Mouse (Mus musculus) stomach, embryonic 15.5 days (tissue): ENCODE data around the gene Aldh3b1. TPM values are rescaled to one million over a fixed set of nuclear protein-coding genes. Genes with fewer than 3 reads are reported as not detected.
"Not testable (repeated sequence)": the region's sequence is repeated elsewhere in the genome, so short reads cannot be mapped to it uniquely, and the experiment has no call there.

Source experiments
- ATAC-seq: fragments of 200-750 bp; cut with Nextera tagmentation; 2 replicates; pipeline ENCODE4 v1.8.0; 2017; ENCODE audit warnings: low read depth, moderate number of reproducible peaks, moderate TSS enrichment; ENCODE audit not compliant: insufficient read depth, low FRiP score
- H3K27ac ChIP-seq: fragments of 300-500 bp; sonication (generic); 2 replicates; pipeline ENCODE4 v1.5.1; 2015; ENCODE audit warnings: mild to moderate bottlenecking, inconsistent platforms
- H3K27me3 ChIP-seq: fragments of 300-500 bp; sonication (generic); replicated peaks from 2 replicates; pipeline ENCODE4 v1.6.1; 2015; ENCODE audit warnings: inconsistent platforms
- H3K36me3 ChIP-seq: fragments of 300-500 bp; sonication (generic); 2 replicates; pipeline ENCODE4 v1.6.1; 2015; ENCODE audit warnings: inconsistent platforms
- H3K4me1 ChIP-seq: fragments of 300-500 bp; sonication (generic); 2 replicates; pipeline ENCODE4 v1.6.1; 2015; ENCODE audit warnings: inconsistent platforms
- H3K4me2 ChIP-seq: fragments of 300-500 bp; sonication (generic); 2 replicates; pipeline ENCODE4 v1.6.1; 2015; ENCODE audit warnings: mild to moderate bottlenecking, inconsistent platforms
- H3K4me3 ChIP-seq: fragments of 300-500 bp; sonication (generic); replicated peaks from 2 replicates; pipeline ENCODE4 v1.5.1; 2015; ENCODE audit warnings: inconsistent platforms
- H3K9ac ChIP-seq: fragments of 300-500 bp; sonication (generic); 2 replicates; pipeline ENCODE4 v1.6.1; 2015; ENCODE audit warnings: inconsistent platforms
- H3K9me3 ChIP-seq: fragments of 300-500 bp; sonication (generic); 2 replicates; pipeline ENCODE4 v1.6.1; 2016; ENCODE audit warnings: inconsistent platforms
- WGBS: fragments of 180-500 bp; shearing (Covaris S2); methylation state at CpG from one replicate; pipeline ENCODE4 v1.1.7; 2015; 5-methylcytosine and 5-hydroxymethylcytosine counted together
- polyA plus RNA-seq: library from polyadenylated mRNA; unstranded; fragments of >200 nt; fragmentation: Nextera tagmentation; extraction: Ambion mirVana; gene quantifications from 2 replicates; pipeline ENCODE4 v1.2.1, GENCODE M21; 2015

The Aldh3b1 gene
- polyA plus RNA-seq, 1 experiment from 2014 or later = 3.6 TPM

- H3K4me3 ChIP-seq, H3K27ac ChIP-seq, H3K9me3 ChIP-seq, H3K4me1 ChIP-seq, H3K36me3 ChIP-seq, H3K27me3 ChIP-seq, H3K4me2 ChIP-seq, ATAC-seq, H3K9ac ChIP-seq: not testable (repeated sequence)
- WGBS = 81% methylated on average over 5 of the region's 5 CpGs
These were observed 27.9 kb upstream of the Aldh3b1 start for GRCm38 (mm10) chr19:3957296-3958036.

GRCm38 (mm10) chr19:3955804-3956203, 26.2 kb upstream of the Aldh3b1 start:
- 40% methylated on average over 4 of the region's 4 CpGs for WGBS
- no peak for ATAC-seq
- Histone ChIP-seq H3K9me3 (no peaks in the 10 kb centered on the region), H3K36me3 (no peaks in the 10 kb centered on the region), H3K9ac (no peak overlapping the region), H3K27me3 (no peaks in the 10 kb centered on the region), H3K4me2 (no peak overlapping the region), H3K4me3 (no peak overlapping the region), H3K27ac (no peak overlapping the region), H3K4me1 (no peaks in the 10 kb centered on the region)

- no peak for ATAC-seq
- 66% methylated on average over 3 of the region's 3 CpGs for WGBS
- H3K4me2 ChIP-seq = no peak overlapping the region
These were observed 25.4 kb upstream of the Aldh3b1 start for GRCm38 (mm10) chr19:3955033-3955432.

GRCm38 (mm10) chr19:3952099-3952498, 22.5 kb upstream of the Aldh3b1 start:
- no peak overlapping the region for H3K9ac ChIP-seq
- ATAC-seq = no peak
- no peaks in the 10 kb centered on the region for H3K27me3 ChIP-seq
- no peak overlapping the region for H3K4me3 ChIP-seq
- no peaks in the 10 kb centered on the region for H3K36me3 ChIP-seq
- H3K4me1 ChIP-seq = no peaks in the 10 kb centered on the region
- no peaks in the 10 kb centered on the region for H3K9me3 ChIP-seq
- no peak overlapping the region for H3K4me2 ChIP-seq
- 57% methylated on average over 1 of the region's 1 CpGs for WGBS
- no peak overlapping the region for H3K27ac ChIP-seq

More at GRCm38 (mm10) chr19:3955033-3955432, 25.4 kb upstream of the Aldh3b1 start:
- no peak overlapping the region for H3K4me3 ChIP-seq
- no peaks in the 10 kb centered on the region for H3K9me3 ChIP-seq
- H3K27ac ChIP-seq = no peak overlapping the region
- no peak overlapping the region for H3K9ac ChIP-seq
- H3K36me3 ChIP-seq = no peaks in the 10 kb centered on the region
- H3K4me1 ChIP-seq = no peaks in the 10 kb centered on the region
- H3K27me3 ChIP-seq = no peaks in the 10 kb centered on the region

- H3K36me3 ChIP-seq = no peaks in the 10 kb centered on the region
- H3K4me2 ChIP-seq = no peak overlapping the region
- H3K9me3 ChIP-seq = no peaks in the 10 kb centered on the region
- no peaks in the 10 kb centered on the region for H3K27me3 ChIP-seq
- ATAC-seq = no peak
- no peak overlapping the region for H3K9ac ChIP-seq
- H3K27ac ChIP-seq = no peak overlapping the region
- no peak overlapping the region for H3K4me3 ChIP-seq
- H3K4me1 ChIP-seq = no peaks in the 10 kb centered on the region
These were observed 21.9 kb upstream of the Aldh3b1 start for GRCm38 (mm10) chr19:3951461-3951860.

GRCm38 (mm10) chr19:3950331-3950730, 20.7 kb upstream of the Aldh3b1 start:
- Histone ChIP-seq H3K4me3 (no peak overlapping the region), H3K9ac (no peak overlapping the region), H3K36me3 (no peaks in the 10 kb centered on the region), H3K4me2 (no peak overlapping the region), H3K27ac (no peak overlapping the region), H3K27me3 (no peaks in the 10 kb centered on the region), H3K9me3 (no peaks in the 10 kb centered on the region), H3K4me1 (no peaks in the 10 kb centered on the region)
- ATAC-seq = no peak
- 73% methylated on average over 3 of the region's 3 CpGs for WGBS

- no peaks in the 10 kb centered on the region for H3K36me3 ChIP-seq
- no peak for ATAC-seq
- H3K4me2 ChIP-seq = no peak overlapping the region
- H3K27me3 ChIP-seq = no peaks in the 10 kb centered on the region
- no peaks in the 10 kb centered on the region for H3K9me3 ChIP-seq
- no peak overlapping the region for H3K4me3 ChIP-seq
- WGBS = 68% methylated on average over 14 of the region's 14 CpGs
- no peak overlapping the region for H3K27ac ChIP-seq
- H3K9ac ChIP-seq = no peak overlapping the region
- 0 out of 2 replicates have a peak, but pooled peaks cover 2% of the 10 kb centered on the region for H3K4me1 ChIP-seq
These were observed 18.9 kb upstream of the Aldh3b1 start for GRCm38 (mm10) chr19:3948546-3948945.

GRCm38 (mm10) chr19:3947813-3948212, 18.2 kb upstream of the Aldh3b1 start:
- ATAC-seq = no peak
- Histone ChIP-seq H3K27me3 (no peaks in the 10 kb centered on the region), H3K4me2 (no peak overlapping the region), H3K4me3 (no peak overlapping the region), H3K27ac (no peak overlapping the region), H3K9ac (no peak overlapping the region), H3K36me3 (no peaks in the 10 kb centered on the region), H3K4me1 (0 out of 2 replicates have a peak, but pooled peaks cover 6% of the 10 kb centered on the region), H3K9me3 (no peaks in the 10 kb centered on the region)
- WGBS = 74% methylated on average over 3 of the region's 3 CpGs

- no peak overlapping the region for H3K4me3 ChIP-seq
- no peak overlapping the region for H3K4me2 ChIP-seq
- ATAC-seq = peak; percentile 42; the same call in 1 of the 2 replicates
- H3K9me3 ChIP-seq = no peaks in the 10 kb centered on the region
- no peak overlapping the region for H3K27ac ChIP-seq
- no peaks in the 10 kb centered on the region for H3K36me3 ChIP-seq
- H3K9ac ChIP-seq = no peak overlapping the region
- H3K27me3 ChIP-seq = no peaks in the 10 kb centered on the region
- 19% methylated on average over 2 of the region's 2 CpGs for WGBS
- H3K4me1 ChIP-seq = 0 out of 2 replicates have a peak, but pooled peaks cover 6% of the 10 kb centered on the region
These were observed 17.1 kb upstream of the Aldh3b1 start for GRCm38 (mm10) chr19:3946715-3947114.

- Histone ChIP-seq H3K4me3 (no peak overlapping the region), H3K4me2 (no peak overlapping the region), H3K27ac (no peak overlapping the region), H3K9ac (no peak overlapping the region), H3K4me1 (0 out of 2 replicates have a peak, but pooled peaks cover 6% of the 10 kb centered on the region), H3K27me3 (no peaks in the 10 kb centered on the region), H3K36me3 (no peaks in the 10 kb centered on the region), H3K9me3 (no peaks in the 10 kb centered on the region)
- no peak for ATAC-seq
- WGBS = 26% methylated on average over 10 of the region's 10 CpGs
These were observed 16.4 kb upstream of the Aldh3b1 start for GRCm38 (mm10) chr19:3945872-3946564.

- ATAC-seq = 0 out of 2 replicates have a peak, but pooled peaks have one; percentile 70
- Histone ChIP-seq H3K9ac (no peak overlapping the region), H3K4me3 (peak overlapping the region; percentile 19; the same call in 1 of the 2 replicates), H3K27ac (no peak overlapping the region), H3K36me3 (no peaks in the 10 kb centered on the region), H3K4me2 (peak overlapping the region; percentile 41), H3K9me3 (no peaks in the 10 kb centered on the region), H3K4me1 (0 out of 2 replicates have a peak, but pooled peaks cover 6% of the 10 kb centered on the region), H3K27me3 (no peaks in the 10 kb centered on the region)
- WGBS = 19% methylated on average over 27 of the region's 27 CpGs
These were observed 13.6 kb upstream of the Aldh3b1 start for GRCm38 (mm10) chr19:3942986-3943735.

- Histone ChIP-seq H3K36me3 (no peaks in the 10 kb centered on the region), H3K4me3 (no peak overlapping the region), H3K27me3 (no peaks in the 10 kb centered on the region), H3K4me1 (0 out of 2 replicates have a peak, but pooled peaks cover 6% of the 10 kb centered on the region), H3K9ac (no peak overlapping the region), H3K27ac (no peak overlapping the region), H3K9me3 (no peaks in the 10 kb centered on the region), H3K4me2 (no peak overlapping the region)
- no peak; the same call in 1 of the 2 replicates for ATAC-seq
- WGBS = 80% methylated on average over 7 of the region's 7 CpGs
These were observed 12.7 kb upstream of the Aldh3b1 start for GRCm38 (mm10) chr19:3942315-3942714.
